Mouse (Mus musculus) skeletal muscle tissue, adult 2 months (tissue): ENCODE results near the gene Piezo1.
"Not testable (repeated sequence)": the region's sequence is repeated elsewhere in the genome, so short reads cannot be mapped to it uniquely, and the experiment has no call there.

Experiments
- DNase-seq: peaks from one replicate; pipeline ENCODE4 v3.0.0-alpha.2; 2012; ENCODE audit warnings: low read depth, low spot score

Piezo1 gene

DNA sequence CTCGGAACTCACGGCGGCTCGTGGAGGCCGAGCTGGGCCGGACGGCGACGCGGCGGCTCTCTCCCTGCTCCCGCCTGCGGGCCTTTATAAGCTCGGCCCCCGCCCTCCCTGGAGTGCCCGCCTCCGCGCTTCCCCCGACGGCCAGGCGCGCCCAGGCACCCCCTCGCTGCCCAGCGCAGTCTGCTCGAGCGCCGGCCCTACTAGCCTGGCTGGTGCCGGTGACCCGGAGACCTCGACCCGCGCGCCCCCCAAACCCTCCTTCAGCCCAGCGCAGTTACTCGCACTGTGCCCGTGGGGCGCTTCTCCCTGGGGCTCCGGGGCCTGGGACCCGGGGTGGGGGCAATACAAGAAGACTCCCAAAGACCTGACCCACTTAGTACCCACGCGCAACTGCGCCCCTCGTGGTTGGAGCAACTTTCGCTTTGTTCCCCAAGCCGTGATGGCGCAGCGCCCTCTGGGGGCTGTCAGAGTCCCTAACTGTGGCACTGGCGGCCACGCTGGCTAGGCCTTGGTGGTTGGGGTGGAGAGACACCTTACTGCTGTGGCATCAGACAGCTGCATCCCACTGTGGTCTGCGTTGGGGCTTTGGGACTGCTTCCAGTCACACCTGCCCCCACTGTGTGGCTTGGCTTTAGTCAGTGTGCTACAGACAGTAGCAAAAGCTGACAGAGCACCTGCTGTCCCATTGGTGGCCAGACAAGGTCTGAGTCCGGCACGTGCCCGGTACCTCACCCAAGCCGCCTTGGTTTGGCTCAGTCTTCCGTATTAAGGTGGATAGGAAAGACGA lies at the start of gene Piezo1:
Piezo1 (minus strand) TSS at position 65 of the 787 bp plus-strand sequence.
- DNase-seq, result peak; percentile 88

DNA sequence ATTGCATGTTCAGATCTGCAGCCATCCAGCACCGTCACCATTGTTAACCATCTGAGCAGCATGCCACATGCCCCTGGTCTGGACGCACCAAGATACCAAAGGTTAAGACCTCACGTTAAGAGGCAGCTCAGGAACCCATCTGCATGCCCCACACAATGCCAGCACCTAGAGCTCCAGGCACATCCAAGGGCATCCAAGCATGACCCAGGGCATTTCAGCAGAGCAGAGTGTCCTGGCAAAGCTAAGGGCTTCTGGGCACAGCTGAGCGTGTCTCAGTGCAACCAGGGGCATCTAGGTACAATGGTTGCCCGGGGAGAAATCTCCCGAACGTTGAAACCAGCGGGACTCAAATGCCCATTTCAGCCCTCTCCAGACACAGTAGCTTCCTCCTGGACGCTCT lies 49.5 kb upstream of the Piezo1 start:
- DNase-seq, result no peak

DNA sequence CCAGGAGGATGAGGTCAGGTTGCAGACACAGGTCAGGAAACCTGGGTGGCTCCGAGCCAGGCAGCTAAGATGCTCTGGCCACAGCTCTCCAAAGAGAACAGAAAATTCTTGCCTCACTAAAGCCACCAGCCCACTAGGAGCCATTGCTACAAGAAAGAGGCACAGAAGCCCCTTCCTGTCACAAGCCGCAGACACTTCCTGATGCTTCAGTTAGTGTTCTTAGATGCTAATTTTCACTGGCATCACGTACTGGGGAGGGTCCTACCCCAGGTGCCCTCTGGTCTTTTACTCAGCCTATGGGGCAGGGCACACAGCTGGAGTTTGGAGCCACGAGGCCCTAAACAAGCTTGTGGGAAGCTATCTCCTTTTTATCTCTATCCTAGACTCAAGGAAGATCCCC lies 44.9 kb upstream of the Piezo1 start:
- no peak for DNase-seq

DNA sequence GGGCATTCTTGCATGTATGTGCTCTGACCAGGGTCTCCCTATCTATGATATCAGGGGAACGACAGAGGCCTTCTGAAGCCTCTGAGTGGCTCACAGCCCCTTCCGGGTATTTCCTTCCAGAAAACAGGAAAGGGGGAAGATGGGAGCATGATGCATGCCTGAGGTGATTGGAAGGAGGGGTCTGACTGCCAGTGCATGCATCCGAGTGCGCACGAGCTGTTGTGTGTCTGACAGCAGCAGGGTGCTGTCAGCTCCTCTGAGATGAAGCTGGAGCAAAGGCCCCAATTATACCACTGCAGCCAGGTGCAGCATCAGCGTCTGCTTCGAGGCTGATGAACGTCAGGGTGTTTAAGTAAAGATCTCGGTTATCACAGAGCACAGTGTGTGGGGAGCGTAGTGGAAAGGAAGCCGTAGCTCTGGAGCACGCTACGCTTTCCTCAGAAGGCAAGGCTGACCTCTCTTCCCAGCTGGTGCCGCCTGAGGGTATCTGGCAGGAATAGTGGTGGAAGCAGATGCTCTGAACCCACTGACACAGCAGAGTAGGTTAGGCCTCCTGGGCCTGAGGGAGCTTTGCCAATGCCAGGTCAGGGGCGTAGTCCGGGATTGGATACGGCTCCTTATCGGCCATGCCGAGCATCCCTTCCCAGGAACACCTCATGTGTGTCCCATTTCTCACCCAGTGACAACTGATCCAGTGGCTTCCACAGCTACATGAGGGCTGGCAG lies 42.8 kb upstream of the Piezo1 start:
- no peak for DNase-seq

DNA sequence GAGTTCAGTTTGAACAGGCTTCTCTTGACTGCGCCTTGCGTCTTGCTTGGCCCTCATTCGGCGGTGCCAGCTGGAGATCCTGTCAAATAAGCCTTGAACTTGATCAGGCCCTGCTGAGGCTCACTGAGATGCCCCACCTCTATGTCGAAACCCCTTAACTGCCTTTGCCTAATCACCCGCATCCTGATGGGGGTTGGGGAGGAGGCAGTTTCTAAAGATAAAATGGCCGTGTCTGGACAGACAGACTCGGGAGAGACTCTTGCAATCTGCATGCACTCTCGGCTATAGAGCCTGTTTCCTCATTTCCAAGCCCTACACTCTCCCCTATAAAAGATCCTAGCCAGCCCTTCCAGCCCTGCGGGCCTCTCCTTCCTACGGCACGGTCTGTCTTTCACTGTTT lies 42.1 kb upstream of the Piezo1 start:
- DNase-seq, result no peak

DNA sequence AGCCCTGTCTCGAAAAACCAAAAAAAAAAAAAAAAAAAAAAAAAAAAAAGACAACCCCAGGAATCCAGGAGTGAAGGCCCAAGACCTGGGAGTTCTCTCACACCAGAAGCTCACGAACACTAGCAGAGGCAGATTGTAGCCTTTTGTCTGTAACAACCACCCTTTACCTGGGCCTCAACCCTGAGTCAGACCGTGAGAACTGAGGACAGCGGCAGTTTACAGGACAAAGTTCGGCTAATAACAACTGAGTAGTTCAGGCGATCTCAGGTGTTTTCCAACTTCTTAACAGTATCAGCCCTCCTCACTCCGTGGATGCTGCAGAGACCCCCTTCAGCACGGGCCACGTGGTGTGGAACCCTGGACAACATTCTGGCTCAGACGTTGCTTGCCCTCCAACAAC lies 35.6 kb upstream of the Piezo1 start:
- no peak for DNase-seq

DNA sequence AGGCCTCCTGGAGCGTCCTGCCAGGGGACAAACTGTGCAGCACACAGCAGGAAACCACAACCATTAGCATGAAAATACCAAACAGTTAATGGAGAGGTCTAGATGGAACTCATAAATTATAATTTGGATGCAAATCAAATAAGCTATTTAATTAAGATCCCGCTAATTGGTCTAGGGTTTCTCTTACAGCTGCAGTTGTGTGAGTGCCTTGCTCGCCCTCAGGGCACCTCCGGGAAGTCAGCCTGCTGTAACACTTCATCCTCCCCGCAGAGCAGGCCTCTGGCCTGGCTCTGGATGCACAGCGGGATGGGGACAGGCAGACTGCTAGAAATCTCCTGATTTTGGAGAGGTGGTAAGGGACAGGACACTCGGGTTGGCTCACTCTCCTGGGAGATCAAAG lies 35.0 kb upstream of the Piezo1 start:
- no peak for DNase-seq

DNA sequence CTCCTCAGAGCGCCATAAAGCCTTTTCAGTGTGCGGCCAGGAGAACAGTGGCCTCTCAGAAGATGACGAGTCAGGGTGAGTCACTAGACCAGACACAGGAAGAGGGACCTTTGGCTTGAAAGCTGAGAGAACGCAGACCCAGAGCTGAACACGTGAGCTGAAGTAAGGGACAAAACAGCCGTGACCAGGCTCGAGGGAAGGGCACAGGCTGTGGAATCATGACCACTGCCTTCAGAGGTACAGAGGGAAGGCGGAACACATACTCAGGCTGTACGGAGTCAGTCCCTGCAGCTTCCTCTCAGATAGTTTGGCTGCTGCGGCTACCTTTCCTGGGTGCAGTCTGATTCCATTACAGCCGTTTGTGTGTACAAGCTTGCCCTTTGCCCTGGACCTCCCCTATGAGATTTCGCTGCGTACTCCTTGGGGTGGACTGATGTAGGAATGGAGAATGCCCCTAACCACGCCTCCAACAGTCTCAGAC lies 34.3 kb upstream of the Piezo1 start:
- DNase-seq, result no peak

DNA sequence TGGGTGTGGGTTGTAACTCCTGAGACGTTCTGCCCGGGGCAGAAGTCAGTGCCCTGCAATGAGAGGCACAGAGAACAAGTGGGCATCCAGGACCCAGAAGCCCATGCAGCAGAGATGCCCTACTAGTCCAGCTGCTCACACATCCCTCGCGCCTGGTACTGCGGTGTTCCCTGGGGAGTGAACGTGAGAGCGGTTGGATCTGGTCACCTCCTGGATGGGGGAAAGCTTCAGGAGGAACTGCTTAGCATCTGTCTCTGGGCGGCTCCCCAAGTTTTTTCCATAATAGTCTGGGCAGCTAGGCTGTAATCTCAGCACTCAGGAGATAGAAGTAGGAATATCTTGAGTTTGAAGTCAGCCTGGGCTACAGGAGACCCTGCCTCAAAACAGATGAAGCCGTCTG lies 33.9 kb upstream of the Piezo1 start:
- no peak for DNase-seq

DNA sequence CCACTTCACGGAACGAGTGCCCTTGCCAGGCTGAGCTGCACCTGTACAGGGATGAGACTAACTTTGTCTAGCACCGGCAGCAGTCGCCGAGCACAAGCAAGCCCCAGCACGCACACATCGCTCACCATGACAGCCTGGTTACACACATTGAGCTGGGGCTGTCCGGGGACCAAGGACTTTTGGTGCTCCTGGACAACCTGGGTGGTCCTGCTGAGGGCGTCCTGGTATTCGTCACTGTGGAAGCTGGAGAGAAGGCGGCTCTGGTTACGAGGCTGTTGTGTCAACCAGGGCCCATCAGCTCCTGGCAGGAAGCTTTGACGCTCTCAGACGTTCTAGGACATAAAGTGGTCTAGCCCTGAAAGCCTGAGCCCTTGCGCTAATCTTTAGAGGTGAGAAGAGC lies 29.8 kb upstream of the Piezo1 start:
- DNase-seq, result no peak

DNA sequence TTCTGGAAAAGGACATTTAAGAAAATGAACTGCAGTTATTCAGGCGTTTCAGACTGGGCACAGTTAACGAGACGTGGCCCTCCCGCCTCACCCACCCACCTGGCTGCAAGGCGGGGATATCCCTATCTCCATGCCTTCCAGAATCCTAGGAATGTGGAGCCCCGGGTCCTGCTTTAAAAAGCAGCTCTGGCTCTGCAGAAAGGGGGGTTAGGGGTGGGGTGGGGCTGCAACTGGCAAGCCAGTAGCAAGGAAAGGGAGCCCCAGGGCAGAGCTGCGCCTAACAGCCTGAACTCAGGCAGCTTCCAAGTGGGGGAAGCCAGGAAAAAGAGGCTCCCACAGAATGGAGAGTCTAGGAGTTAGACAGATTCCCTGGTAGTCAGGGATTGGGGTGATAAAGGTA lies 28.1 kb upstream of the Piezo1 start:
- DNase-seq, result no peak

DNA sequence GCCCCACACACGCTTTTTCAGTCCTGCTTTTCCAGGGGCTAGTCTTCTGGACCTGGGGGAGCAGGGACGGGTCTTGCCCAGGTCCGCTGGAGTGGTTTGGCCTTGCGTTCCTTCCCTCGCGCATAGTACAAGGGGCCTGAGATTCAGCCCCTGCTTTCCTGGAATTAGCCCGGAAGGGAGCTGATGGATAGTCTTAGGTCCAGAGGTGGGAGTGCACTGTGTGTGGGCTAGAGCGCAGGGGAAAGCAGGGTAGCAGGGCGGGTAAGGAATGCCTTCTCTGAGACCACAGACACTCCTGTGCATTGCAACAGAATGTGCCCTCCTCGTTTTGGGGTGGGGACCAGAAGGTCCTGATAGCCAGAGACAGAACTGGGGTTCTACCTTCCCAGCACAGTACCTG lies 26.0 kb upstream of the Piezo1 start:
- DNase-seq, result no peak

DNA sequence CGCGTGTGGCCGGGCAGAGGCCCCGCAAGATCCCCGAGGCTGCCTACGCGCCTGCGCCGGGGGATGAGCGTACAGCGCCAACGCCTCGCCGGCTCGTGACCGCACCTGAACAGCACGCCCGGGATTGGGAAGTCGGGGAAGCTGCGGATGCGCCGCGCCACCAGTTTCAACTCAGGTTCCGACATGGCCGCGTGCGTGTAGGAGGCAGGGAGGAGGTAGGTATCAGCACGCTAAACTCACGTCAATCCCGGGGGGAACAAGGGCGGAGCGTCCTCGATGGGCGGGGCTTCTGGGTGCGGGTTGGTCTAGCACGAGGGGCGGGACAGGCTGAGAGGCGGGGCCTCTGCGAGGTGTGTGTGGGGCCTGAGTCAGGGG lies 25.5 kb upstream of the Piezo1 start, which contains the start of gene Aprt:
Aprt (minus strand) TSS at position 262 of the 375 bp plus-strand sequence.
- peak; percentile 77 for DNase-seq

DNA sequence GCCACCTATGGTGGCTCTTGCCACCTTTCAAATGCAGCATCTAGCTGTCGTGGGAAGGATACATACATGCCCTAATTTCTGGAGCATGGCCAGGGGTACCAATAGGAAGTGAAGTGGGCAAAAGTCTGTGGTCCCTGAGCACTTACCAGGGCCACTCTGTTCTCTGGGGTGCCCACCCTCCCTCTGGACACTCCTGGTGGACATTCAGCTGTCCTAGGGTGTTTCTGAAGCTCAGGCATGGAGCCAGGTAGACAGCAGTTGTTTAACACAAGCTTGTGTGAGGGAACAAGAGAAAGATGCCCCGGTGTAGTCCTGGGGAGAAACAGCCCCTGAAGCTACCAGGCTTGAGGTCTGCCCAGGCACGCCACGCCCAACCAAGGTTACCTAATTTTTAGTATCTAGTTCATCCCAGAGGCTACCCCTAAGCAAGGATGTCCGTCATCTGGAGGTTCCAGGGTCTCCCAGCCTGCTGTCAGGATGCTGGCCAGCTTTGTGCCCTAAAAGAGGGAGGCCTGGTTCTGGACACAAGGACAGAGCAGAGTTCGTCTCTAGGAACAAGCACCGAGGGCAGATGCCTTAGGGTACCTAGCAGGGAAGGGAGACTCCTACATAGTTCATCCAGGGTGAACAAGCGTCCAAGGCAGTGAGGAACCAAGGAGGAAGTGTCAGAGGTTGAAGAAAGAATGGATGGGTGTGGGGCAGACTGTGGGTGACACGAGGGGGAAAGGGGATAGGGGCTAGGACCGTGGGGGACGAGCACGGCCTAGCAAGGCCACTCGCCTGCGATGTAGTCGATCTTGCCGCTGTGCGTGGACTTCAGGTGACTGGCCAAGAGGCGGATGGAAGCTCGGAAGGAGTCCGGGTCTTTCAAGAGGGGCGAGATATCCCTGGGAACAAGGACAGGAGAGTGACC lies 24.9 kb upstream of the Piezo1 start:
- DNase-seq, result no peak

DNA sequence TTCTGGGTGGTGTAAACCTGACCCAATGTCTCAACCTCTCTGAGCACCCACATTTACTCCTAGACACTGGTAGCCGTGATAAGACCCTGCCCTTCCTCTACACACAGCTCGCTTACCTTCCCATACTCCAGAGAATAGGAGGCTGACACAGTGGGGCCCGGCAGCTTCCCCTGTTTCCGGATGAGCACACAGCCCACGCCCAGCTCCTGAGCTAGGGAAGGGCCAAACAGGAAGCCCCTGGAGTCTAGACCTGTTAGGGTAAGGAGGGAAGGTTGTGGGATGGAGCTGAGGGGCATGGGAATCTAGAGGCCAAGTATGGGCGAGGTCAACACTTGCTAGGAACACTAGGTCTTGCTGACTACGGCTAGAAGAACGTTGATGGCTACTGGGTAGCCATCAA lies 24.2 kb upstream of the Piezo1 start:
- DNase-seq, result no peak

DNA sequence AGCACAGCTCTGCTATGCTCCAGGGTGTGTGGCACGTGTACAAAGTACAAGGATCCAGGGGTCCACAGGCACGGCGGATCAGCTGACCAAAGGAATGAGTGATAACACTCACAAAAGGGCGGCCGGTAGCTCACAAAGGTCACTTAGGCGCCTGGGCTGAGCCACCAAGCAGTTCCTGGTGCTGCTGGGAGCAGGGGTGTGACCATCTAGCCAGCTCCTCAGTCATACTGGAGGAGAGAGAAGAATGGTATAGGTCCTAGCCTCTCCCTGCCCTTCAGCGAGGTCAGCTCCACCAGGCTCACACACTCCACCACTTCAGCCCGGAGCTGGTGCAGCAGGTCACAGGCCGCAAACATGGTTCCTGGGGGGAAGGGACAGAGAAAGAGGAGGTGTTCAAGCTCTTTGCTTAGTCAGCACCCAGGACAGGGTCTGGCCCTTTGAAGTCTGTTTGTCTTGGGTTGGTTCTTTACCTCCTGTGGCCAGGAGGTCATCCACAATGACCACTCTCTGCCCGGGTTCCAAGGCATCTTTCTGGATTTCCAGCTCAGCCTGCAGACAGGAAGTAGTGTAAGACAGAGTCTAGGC lies 23.6 kb upstream of the Piezo1 start:
- no peak for DNase-seq

DNA sequence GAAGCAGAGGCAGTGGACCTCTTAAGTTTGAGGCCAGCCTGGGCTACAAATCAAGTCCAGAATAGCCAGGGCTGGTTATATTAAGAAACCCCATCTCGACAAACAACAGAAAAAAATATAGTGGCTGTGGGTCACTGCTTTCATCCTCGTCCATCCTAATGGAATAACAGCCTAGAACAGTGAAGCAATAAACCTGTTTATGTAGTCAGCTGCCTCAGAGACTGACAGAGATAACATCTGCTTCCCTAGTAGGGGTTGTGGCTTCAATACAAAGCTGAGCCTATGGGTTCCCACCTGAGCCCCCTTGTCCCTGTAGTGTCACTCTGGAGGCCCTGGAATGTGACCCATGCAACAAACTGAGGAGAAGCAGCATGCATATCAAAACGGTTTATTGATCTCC lies 23.1 kb upstream of the Piezo1 start:
- DNase-seq, result no peak

DNA sequence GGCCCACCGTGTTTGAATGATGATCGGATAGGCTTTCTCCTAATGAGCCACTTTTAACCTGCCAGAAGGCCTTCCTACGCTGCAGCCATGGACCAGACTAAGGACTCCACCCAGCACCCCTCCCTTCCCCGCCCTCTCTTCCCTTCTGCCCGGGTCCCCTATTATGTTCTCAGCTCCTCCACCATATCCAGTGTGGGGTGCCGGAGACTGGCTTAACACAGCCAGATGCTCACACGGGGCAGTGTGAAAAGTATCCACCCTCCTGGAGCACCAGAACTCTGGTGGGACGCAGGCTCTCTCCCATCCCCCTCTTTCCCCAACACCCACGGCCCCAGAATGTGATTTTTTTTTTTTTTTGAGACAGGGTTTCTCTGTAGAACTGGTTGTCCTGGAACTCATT lies 22.4 kb upstream of the Piezo1 start:
- no peak for DNase-seq

DNA sequence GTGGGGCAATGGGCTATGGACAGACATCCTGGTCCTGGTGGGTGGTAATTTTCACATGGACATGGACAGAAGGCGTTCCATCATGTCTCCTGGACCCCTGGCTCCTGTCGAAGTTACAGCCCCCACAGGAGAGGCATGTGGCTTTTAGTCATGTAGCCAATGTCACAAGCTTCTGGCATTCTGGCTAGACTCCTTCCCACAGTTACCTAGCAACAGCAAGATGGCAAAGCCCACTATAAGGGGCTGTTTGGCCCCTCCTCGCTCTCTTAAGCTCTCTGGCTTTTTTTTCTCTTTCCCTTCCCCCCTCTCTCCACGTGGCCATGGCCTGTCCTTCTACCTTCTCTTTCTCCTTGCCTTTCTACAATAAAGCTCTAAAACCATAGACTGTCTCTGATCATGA lies 22.0 kb upstream of the Piezo1 start:
- not testable (repeated sequence) for DNase-seq

DNA sequence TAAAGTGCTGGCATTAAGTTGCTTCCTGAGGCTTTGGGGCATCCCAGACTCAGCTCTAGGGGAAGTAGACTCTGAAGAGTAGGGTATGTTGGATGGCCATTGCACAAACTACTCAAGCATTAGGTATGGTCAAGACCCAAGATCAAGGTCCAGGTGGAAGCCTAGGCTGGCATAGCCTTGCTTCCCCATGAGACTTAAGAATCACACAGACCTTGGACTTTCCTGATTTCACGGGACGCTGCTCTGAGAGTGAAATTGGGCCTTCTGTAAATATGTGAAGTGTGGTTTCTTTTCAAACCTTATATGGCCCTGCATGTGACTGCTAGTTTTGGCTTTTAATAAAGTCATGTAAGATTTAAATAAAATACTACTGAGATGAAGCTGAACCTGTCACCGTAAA lies 21.6 kb upstream of the Piezo1 start:
- DNase-seq, result no peak

DNA sequence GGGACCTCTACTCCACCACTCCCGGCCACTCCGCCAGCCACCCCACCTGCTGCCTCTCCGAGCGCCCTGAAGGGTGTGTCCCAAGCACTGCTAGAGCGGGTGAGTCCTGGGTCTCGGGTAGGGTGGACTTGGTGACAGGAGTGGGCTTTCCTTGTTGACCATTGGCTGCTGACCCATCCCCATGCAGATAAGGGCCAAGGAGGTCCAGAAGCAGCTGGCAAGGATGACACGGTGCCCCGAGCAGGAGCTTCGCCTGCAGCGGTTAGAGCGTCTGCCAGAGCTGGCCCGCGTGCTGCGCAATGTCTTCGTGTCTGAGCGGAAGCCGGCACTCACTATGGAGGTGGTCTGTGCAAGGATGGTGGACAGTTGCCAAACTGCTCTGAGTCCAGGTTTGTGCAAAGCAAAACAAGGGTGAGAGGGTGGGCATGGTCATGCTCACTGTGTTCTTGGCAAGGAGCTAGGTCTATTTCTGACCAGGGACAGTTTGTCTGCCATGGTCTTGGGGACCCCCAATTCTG lies 20.7 kb upstream of the Piezo1 start:
- DNase-seq, result no peak
